Comparison of ENCODE assay signal across 21 mouse cellular contexts in the genomic region with DNA sequence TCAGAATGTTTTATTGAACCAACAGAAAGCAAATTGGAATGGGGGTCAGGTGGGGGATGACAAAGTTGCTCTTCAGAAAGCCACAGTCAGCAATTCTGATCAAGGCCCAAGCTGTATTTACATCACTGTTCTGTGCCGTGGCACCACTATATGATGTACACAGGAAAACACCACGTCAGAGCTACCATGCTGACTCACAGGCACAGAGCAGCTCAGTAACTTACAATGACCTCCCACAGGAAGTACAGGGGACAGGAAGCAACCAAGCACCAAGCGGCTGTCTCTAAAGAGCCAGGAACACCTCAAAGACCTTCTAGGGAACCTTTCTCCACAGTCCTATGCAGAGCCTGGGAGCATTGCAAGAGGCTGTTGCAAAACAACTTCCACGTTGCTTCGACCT. TPM values are rescaled to one million over a fixed set of nuclear protein-coding genes. Genes with fewer than 3 reads are reported as not detected.
DNase-seq lines count a peak whose midpoint lies in the region; ATAC-seq lines count a peak whose summit lies in the region.
"Had no signal": no experiment of that assay in that cellular context is flagged by ENCODE, and none has a peak within 500 bp of the region (broad histone marks: within the 10 kb centered on the region; RNA-seq: fewer than 3 reads in every experiment).

No protein-coding gene starts in this region.

- DNase-seq in liver, result no peak
- DNase-seq in induced T-regulatory cell, adult 2 months (ENCODE audit: low read depth), result peak; percentile 76
- peak; percentile 54 for DNase-seq in naive thymus-derived CD4-positive, alpha-beta T cell, adult 2 months (ENCODE audit: low read depth)
- DNase-seq in cerebellum, postnatal 14 days, result no peak
- DNase-seq in adrenal gland, adult 8-10 months, result no peak
- no peak for DNase-seq in urinary bladder, postnatal 25 days (ENCODE audit: low spot score)
- DNase-seq: adrenal gland, postnatal 36 days; cerebellum, adult 9-11 months; gastrocnemius, postnatal 14 days; kidney, postnatal 10 days; right cerebral cortex, postnatal 14 days had no signal

- no peak overlapping the region for H3K9ac ChIP-seq in liver, embryonic 12.5 days
- no peak overlapping the region for H3K9ac ChIP-seq in hindbrain, embryonic 13.5 days
- H3K9ac ChIP-seq: heart, embryonic 12.5 days; intestine, embryonic 15.5 days; limb, embryonic 15.5 days; midbrain, embryonic 13.5 days had no signal

- no peaks in the 10 kb centered on the region for H3K27me3 ChIP-seq in liver, embryonic 12.5 days (replicated peaks)
- no peaks in the 10 kb centered on the region for H3K27me3 ChIP-seq in hindbrain, embryonic 13.5 days
- H3K27me3 ChIP-seq: heart, embryonic 12.5 days; intestine, embryonic 15.5 days; limb, embryonic 15.5 days; midbrain, embryonic 13.5 days had no signal

- H3K9me3 ChIP-seq in liver, embryonic 12.5 days (replicated peaks), result no peaks in the 10 kb centered on the region
- H3K9me3 ChIP-seq in hindbrain, embryonic 13.5 days, result no peaks in the 10 kb centered on the region
- H3K9me3 ChIP-seq: G1E; heart, embryonic 12.5 days; hindbrain, embryonic 10.5 days; intestine, embryonic 15.5 days; limb, embryonic 15.5 days; midbrain, embryonic 13.5 days had no signal

- H3K4me1 ChIP-seq in liver, embryonic 12.5 days, result no peaks in the 10 kb centered on the region
- peaks cover 18% of the 10 kb centered on the region for H3K4me1 ChIP-seq in hindbrain, embryonic 13.5 days (replicated peaks)
- H3K4me1 ChIP-seq: heart, embryonic 12.5 days; intestine, embryonic 15.5 days; limb, embryonic 15.5 days had no signal

- no peak overlapping the region for H3K27ac ChIP-seq in liver, embryonic 12.5 days
- H3K27ac ChIP-seq in hindbrain, embryonic 13.5 days, result no peak overlapping the region
- H3K27ac ChIP-seq: hindbrain, embryonic 10.5 days; intestine, embryonic 15.5 days; limb, embryonic 15.5 days; midbrain, embryonic 13.5 days; stomach, postnatal 0 days had no signal

- ATAC-seq in liver, embryonic 12.5 days, result 0 out of 2 replicates have a peak, but pooled peaks have one; percentile 21
- no peak for ATAC-seq in hindbrain, embryonic 13.5 days (ENCODE audit: low FRiP score)
- ATAC-seq: intestine, embryonic 15.5 days; midbrain, embryonic 13.5 days had no signal

- H3K4me2 ChIP-seq in liver, embryonic 12.5 days, result no peak overlapping the region
- H3K4me2 ChIP-seq in hindbrain, embryonic 13.5 days, result no peak overlapping the region
- H3K4me2 ChIP-seq: heart, embryonic 12.5 days; intestine, embryonic 15.5 days; limb, embryonic 15.5 days; midbrain, embryonic 13.5 days had no signal

- WGBS in liver, embryonic 12.5 days (ENCODE audit: insufficient replicate concordance), result 39% methylated on average over 5 of the region's 5 CpGs
- 87% methylated on average over 5 of the region's 5 CpGs for WGBS in hindbrain, embryonic 13.5 days

- H3K36me3 ChIP-seq in liver, embryonic 12.5 days, result no peaks in the 10 kb centered on the region
- no peaks in the 10 kb centered on the region for H3K36me3 ChIP-seq in hindbrain, embryonic 13.5 days
- H3K36me3 ChIP-seq: G1E; heart, embryonic 12.5 days; hindbrain, embryonic 10.5 days; intestine, embryonic 15.5 days; limb, embryonic 15.5 days; midbrain, embryonic 13.5 days had no signal

- no peak overlapping the region for H3K4me3 ChIP-seq in liver, embryonic 12.5 days
- no peak overlapping the region for H3K4me3 ChIP-seq in hindbrain, embryonic 13.5 days
- H3K4me3 ChIP-seq: erythroblast, embryonic 14.5 days; heart, embryonic 12.5 days; hindbrain, embryonic 10.5 days; intestine, embryonic 15.5 days; limb, embryonic 15.5 days; midbrain, embryonic 13.5 days had no signal

RNA-seq across cellular contexts. Expression of a gene that starts 36.4 kb away (rescaled TPM):
- 719 and 730 TPM in 2 replicates for polyA plus RNA-seq in liver, embryonic 12.5 days (2016; fragmentation: Nextera tagmentation; extraction: Ambion mirVana)
- polyA plus RNA-seq in hindbrain, embryonic 13.5 days (2015; fragmentation: Nextera tagmentation; extraction: Ambion mirVana), result 156 and 158 TPM in 2 replicates
- 100 to 1,000 TPM; 132 to 279 (median 202) TPM for total RNA-seq in adrenal gland, adult 8-10 months (2022)

RNA-seq across cellular contexts. Expression of a gene that starts 59.3 kb away (rescaled TPM):
- polyA plus RNA-seq in liver, embryonic 12.5 days (2016; fragmentation: Nextera tagmentation; extraction: Ambion mirVana), result 2.1 and 2.5 TPM in 2 replicates
- 0.25 and 0.31 TPM in 2 replicates for polyA plus RNA-seq in hindbrain, embryonic 13.5 days (2015; fragmentation: Nextera tagmentation; extraction: Ambion mirVana)
- 10 to 100 TPM; 12.0 to 20.8 (median 16.8) TPM for total RNA-seq in adrenal gland, adult 8-10 months (2022)

Comparison
In these comparisons a context has a peak if more than half of its experiments do, and no peak if none do; other contexts are left out.
1. DNase-seq: peak in induced T-regulatory cell, adult 2 months (single experiment) and naive thymus-derived CD4-positive, alpha-beta T cell, adult 2 months (single experiment); none in liver (single experiment), cerebellum, postnatal 14 days (0 of 2), adrenal gland, adult 8-10 months (single experiment) and urinary bladder, postnatal 25 days (single experiment).